Mouse (Mus musculus) thymus, adult 18-20 months (tissue): ENCODE measurements around the gene Gm1113.

Source experiments
- DNase-seq, 2 experiments: peaks; one replicate each; pipeline ENCODE4 v3.0.0; 2022; ENCODE audit warnings: mixed read lengths in 2 of 2

Gene Gm1113

GRCm38 (mm10) chr9:35523941-35524411, 5.9 kb upstream of the Gm1113 start:
- peak in 1 of 2 experiments; percentile 29 for DNase-seq

GRCm38 (mm10) chr9:35523541-35523940, 5.5 kb upstream of the Gm1113 start:
- no peak for DNase-seq

- DNase-seq: no peak
Measured at GRCm38 (mm10) chr9:35522821-35523515, 4.9 kb upstream of the Gm1113 start.

- DNase-seq: no peak
Measured at GRCm38 (mm10) chr9:35522241-35522640, 4.2 kb upstream of the Gm1113 start.

- no peak for DNase-seq
Measured at GRCm38 (mm10) chr9:35520631-35521348, 2.7 kb upstream of the Gm1113 start.

GRCm38 (mm10) chr9:35516711-35517110, 1.4 kb downstream of the Gm1113 start:
- DNase-seq: no peak

- DNase-seq: no peak
Measured at GRCm38 (mm10) chr9:35516182-35516581, 1.9 kb downstream of the Gm1113 start.

- no peak for DNase-seq
Measured at GRCm38 (mm10) chr9:35513900-35514299, 4.2 kb downstream of the Gm1113 start.

GRCm38 (mm10) chr9:35508234-35508633, 9.8 kb downstream of the Gm1113 start:
- no peak for DNase-seq

- no peak for DNase-seq
Measured at GRCm38 (mm10) chr9:35502361-35503000, 15.6 kb downstream of the Gm1113 start.

- DNase-seq: no peak
Measured at GRCm38 (mm10) chr9:35499946-35500345, 18.1 kb downstream of the Gm1113 start.

GRCm38 (mm10) chr9:35495471-35495870, 22.6 kb downstream of the Gm1113 start:
- DNase-seq: no peak

- no peak for DNase-seq
Measured at GRCm38 (mm10) chr9:35494937-35495336, 23.1 kb downstream of the Gm1113 start.

GRCm38 (mm10) chr9:35493733-35494092, 24.4 kb downstream of the Gm1113 start:
- DNase-seq: no peak

GRCm38 (mm10) chr9:35493033-35493732, 24.9 kb downstream of the Gm1113 start:
- DNase-seq: no peak

GRCm38 (mm10) chr9:35491109-35491866, 26.8 kb downstream of the Gm1113 start:
- DNase-seq: no peak

- no peak for DNase-seq
Measured at GRCm38 (mm10) chr9:35488496-35488895, 29.6 kb downstream of the Gm1113 start.

GRCm38 (mm10) chr9:35486616-35487015, 31.5 kb downstream of the Gm1113 start:
- DNase-seq: no peak

- DNase-seq: no peak
Measured at GRCm38 (mm10) chr9:35483949-35484348, 34.1 kb downstream of the Gm1113 start.

- DNase-seq: no peak
Measured at GRCm38 (mm10) chr9:35482014-35482898, 35.8 kb downstream of the Gm1113 start.

- no peak for DNase-seq
Measured at GRCm38 (mm10) chr9:35479456-35479855, 38.6 kb downstream of the Gm1113 start.
